Mouse (Mus musculus) intestine, postnatal 0 days (tissue): Measurements from ENCODE around the gene Kcne4. TPM values are rescaled to one million over a fixed set of nuclear protein-coding genes. Genes with fewer than 3 reads are reported as not detected.

Experiments used
- ATAC-seq: fragments of 200-750 bp; cut with Nextera tagmentation; 2 replicates; pipeline ENCODE4 v1.8.0; 2017; ENCODE audit warnings: mild to moderate bottlenecking, moderate TSS enrichment, moderate library complexity
- H3K27ac ChIP-seq: fragments of 300-500 bp; sonication (generic); 2 replicates; pipeline ENCODE4 v1.5.1; 2014; ENCODE audit warnings: mild to moderate bottlenecking, low read depth, low read length, moderate library complexity
- H3K27me3 ChIP-seq: fragments of 300-500 bp; sonication (generic); replicated peaks from 2 replicates; pipeline ENCODE4 v1.6.1; 2014; ENCODE audit warnings: low read length, mixed read lengths; ENCODE audit not compliant: control insufficient read depth, insufficient read depth
- H3K36me3 ChIP-seq: fragments of 300-500 bp; sonication (generic); 2 replicates; pipeline ENCODE4 v1.6.1; 2014; ENCODE audit warnings: mild to moderate bottlenecking, moderate library complexity; ENCODE audit not compliant: control insufficient read depth, insufficient read depth
- H3K4me1 ChIP-seq: fragments of 300-500 bp; sonication (generic); replicated peaks from 2 replicates; pipeline ENCODE4 v1.6.1; 2014; ENCODE audit warnings: antibody characterized with exemption, low read length, mixed read lengths; ENCODE audit not compliant: control insufficient read depth, insufficient read depth
- H3K4me2 ChIP-seq: fragments of 300-500 bp; sonication (generic); replicated peaks from 2 replicates; pipeline ENCODE4 v1.6.1; 2014; ENCODE audit warnings: low read depth, mild to moderate bottlenecking, moderate library complexity
- H3K4me3 ChIP-seq: fragments of 300-500 bp; sonication (generic); 2 replicates; pipeline ENCODE4 v1.5.1; 2014; ENCODE audit warnings: low read depth, low read length
- H3K9ac ChIP-seq: fragments of 300-500 bp; sonication (generic); 2 replicates; pipeline ENCODE4 v1.6.1; 2014; ENCODE audit warnings: mild to moderate bottlenecking, low read depth, low read length
- H3K9me3 ChIP-seq: fragments of 300-500 bp; sonication (generic); 2 replicates; pipeline ENCODE4 v1.6.1; 2016; ENCODE audit warnings: mixed run types; ENCODE audit not compliant: control insufficient read depth
- CTCF ChIP-seq: sonication (generic); IDR thresholded peaks from 2 replicates; pipeline ENCODE4 v1.5.1; 2016; ENCODE audit warnings: low read depth, mild to moderate bottlenecking, control low read depth, antibody characterized with exemption, moderate library complexity
- WGBS: fragments of 180-500 bp; shearing (Covaris S2); extraction: QIAGEN DNeasy Blood & Tissue Kit; methylation state at CpG from one replicate; pipeline ENCODE4 v1.1.7; 2014; 5-methylcytosine and 5-hydroxymethylcytosine counted together
- polyA plus RNA-seq: library from polyadenylated mRNA; unstranded; fragments of >200 nt; fragmentation: Nextera tagmentation; extraction: Ambion mirVana; gene quantifications from 2 replicates; pipeline ENCODE4 v1.2.1, GENCODE M21; 2015

Gene Kcne4
- polyA plus RNA-seq, 1 experiment from 2014 or later, result 5.6 TPM

DNA sequence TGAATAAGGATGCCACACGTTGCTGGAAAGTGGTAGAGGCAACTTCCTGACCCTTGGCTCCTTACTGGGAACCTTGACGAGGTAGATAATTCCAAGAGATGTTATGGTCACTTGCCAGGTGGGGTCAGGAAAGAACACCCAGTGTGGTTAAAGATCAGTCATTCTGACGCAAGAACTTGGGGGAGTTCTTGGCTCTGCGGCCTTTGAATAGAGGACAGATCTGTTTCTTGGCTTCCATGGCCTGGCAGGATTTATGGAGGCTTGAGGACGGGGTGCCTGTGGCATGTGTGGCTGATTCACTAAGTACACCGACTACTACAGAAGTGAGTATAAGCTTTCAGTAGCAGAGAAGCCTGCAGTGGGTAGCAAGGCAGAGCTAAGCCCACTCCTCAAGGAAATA, 47.8 kb downstream of the Kcne4 start:
- 60% methylated on average over 6 of the region's 6 CpGs for WGBS
- Histone ChIP-seq H3K27ac (no peak overlapping the region), H3K4me2 (no peak overlapping the region)

DNA sequence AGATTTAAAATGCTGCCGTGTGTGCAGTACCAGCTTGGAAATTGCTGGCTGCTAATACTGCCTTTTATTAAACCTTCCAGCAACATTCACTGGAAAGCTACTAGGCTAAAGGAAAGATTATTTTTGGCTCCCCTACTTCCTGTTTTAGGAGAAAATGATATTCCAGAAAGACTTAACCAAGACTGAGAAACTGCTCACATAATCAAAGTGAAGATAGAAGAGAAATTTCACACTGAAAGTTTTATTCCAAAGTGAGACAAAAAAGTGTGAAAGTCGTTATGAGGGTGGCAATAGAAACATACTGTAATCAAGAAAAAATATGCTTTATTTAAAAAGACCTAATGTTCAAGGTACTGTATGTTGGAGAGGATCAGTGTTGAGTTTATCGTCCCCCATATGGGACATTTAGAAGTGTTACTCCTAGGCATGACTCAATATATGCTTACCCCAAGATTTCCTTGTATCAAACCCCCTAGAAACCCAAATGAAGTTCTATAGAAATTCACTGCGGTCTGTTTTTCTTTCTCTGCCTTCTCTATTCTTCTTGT, 48.3 kb downstream of the Kcne4 start:
- no peaks in the 10 kb centered on the region for H3K36me3 ChIP-seq
- no peak for ATAC-seq
- H3K4me2 ChIP-seq, result no peak overlapping the region
- TF ChIP-seq CTCF, result no peak
- H3K27me3 ChIP-seq, result no peaks in the 10 kb centered on the region
- no peaks in the 10 kb centered on the region for H3K4me1 ChIP-seq
- H3K4me3 ChIP-seq, result no peak overlapping the region
- no peak overlapping the region for H3K9ac ChIP-seq
- H3K9me3 ChIP-seq, result no peaks in the 10 kb centered on the region
- WGBS, result 84% methylated on average over 4 of the region's 4 CpGs
- H3K27ac ChIP-seq, result no peak overlapping the region

More for the DNA sequence above, 47.8 kb downstream of the Kcne4 start:
- Histone ChIP-seq H3K9ac (no peak overlapping the region), H3K4me3 (no peak overlapping the region), H3K4me1 (no peaks in the 10 kb centered on the region), H3K9me3 (no peaks in the 10 kb centered on the region), H3K27me3 (no peaks in the 10 kb centered on the region), H3K36me3 (no peaks in the 10 kb centered on the region)
- TF ChIP-seq CTCF, result no peak
- ATAC-seq, result no peak

DNA sequence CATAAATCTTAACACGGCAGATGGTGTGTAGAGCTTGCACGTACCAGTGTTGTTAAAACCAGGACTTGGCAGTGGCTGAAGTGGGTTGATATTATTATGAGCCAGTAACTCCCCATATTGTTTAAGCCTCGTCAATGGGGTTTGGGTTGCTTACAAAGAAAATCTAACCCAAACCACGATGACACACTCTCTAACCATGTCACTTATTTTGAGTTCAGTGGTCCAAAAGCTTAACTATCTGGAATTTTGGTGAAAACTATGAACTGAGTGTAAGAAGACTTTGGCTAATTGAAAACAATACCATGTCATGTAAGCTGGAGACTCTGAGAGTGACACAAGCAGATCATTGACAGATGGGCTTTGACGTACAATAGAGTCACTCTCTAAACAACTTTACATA, 49.4 kb downstream of the Kcne4 start:
- Histone ChIP-seq H3K4me1 (no peaks in the 10 kb centered on the region), H3K4me3 (no peak overlapping the region), H3K36me3 (no peaks in the 10 kb centered on the region), H3K9me3 (no peaks in the 10 kb centered on the region), H3K27me3 (no peaks in the 10 kb centered on the region), H3K4me2 (no peak overlapping the region), H3K9ac (no peak overlapping the region), H3K27ac (no peak overlapping the region)
- no peak for TF ChIP-seq CTCF
- WGBS, result 86% methylated on average over 5 of the region's 5 CpGs
- ATAC-seq, result no peak

DNA sequence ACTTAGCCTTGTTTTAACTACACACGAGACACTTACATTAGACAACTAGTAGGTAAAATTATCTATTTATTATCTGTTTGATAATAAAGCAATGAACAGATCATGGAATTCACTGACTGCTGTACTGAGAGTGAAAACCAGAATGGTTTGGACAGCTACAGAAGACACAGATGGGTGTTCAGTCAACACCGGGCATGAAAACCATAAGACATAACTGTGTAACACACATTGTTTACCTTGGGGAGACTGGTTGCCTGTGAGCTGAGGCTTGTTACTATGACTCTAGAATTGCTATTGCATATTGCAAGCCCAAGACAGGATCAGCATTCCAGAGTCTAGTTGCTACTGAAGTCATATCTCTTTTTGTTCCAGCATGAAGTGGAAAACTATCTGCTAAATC, 49.9 kb downstream of the Kcne4 start:
- H3K4me2 ChIP-seq, result no peak overlapping the region
- H3K27ac ChIP-seq, result no peak overlapping the region
- no peak for ATAC-seq
- H3K9me3 ChIP-seq, result no peaks in the 10 kb centered on the region
- H3K36me3 ChIP-seq, result no peaks in the 10 kb centered on the region
- H3K27me3 ChIP-seq, result no peaks in the 10 kb centered on the region
- H3K9ac ChIP-seq, result no peak overlapping the region
- TF ChIP-seq CTCF, result no peak
- no peak overlapping the region for H3K4me3 ChIP-seq
- no peaks in the 10 kb centered on the region for H3K4me1 ChIP-seq
- 75% methylated on average over 2 of the region's 2 CpGs for WGBS

Other genes starting within 250 kb of the Kcne4 start
- gene Acsl3, start 158.9 kb upstream of the Kcne4 start, polyA plus RNA-seq, result 75.2 and 76.0 TPM in 2 replicates
- 5.1 and 5.5 TPM in 2 replicates for gene Utp14b, start 158.7 kb upstream of the Kcne4 start, polyA plus RNA-seq